Mouse (Mus musculus): Measurements from ENCODE around the gene Slc12a3.

- TF ChIP-seq CTCF (IDR thresholded peaks at IDR 0.05; ENCODE audit: low read depth) (no peak), EP300 (optimal IDR thresholded peaks at IDR 0.05) (no peak)
These were observed 11.8 kb upstream of the Slc12a3 start for GRCm38 (mm10) chr8:94317249-94317648.

All from stomach, postnatal 0 days (tissue).